Mouse (Mus musculus) bone marrow, adult 2 months (tissue): ENCODE data around the gene Hoxd10.

ENCODE experiments used
- CTCF ChIP-seq: fragments of 200-500 bp; IDR thresholded peaks from 2 replicates; pipeline ENCODE4 v1.5.1; 2011; ENCODE audit warnings: low read length, control low read depth; ENCODE audit not compliant: control insufficient read depth, insufficient read depth
- POLR2A ChIP-seq: fragments of 200-500 bp; IDR thresholded peaks from 2 replicates; pipeline ENCODE4 v1.6.1; 2011; ENCODE audit warnings: low read depth, mild to moderate bottlenecking, control low read depth, low read length, borderline replicate concordance; ENCODE audit not compliant: control insufficient read depth

DNA sequence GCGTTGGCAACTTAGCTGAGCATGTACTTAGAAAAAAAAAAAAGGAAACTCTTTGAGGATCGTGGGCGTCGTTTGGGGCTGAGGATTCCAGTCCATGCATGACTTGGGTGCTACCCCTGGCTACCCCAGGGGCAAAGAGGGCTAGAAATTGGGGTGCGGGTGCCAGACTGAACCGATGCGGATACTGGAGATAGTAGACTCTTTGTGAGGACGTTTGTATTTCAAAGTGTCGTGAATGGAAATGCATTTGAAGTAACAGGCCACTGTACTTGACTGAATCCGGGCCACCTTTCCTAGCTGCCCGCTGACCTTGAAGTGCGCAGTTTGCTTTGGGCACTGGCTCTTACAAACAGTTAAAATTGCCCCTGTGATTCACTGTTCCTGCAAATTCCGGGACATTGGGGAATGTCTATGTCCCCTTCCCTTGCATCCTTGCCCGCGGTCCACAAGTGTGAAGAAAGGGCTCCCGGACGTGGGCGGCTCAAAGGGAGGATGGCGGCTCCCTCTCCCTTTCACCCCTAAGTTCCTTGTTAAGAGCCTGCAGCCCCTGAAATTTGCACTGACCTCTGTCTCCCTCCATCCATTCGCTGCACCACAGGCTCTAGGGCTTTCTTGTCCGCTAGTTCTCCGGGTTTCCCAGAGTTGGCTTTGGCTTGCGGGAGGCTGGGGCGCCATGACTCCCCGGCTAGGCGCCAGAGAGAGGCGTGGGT is 4.6 kb upstream of the Hoxd10 start:
- no peak for TF ChIP-seq POLR2A
- TF ChIP-seq CTCF, result no peak
